Mouse (Mus musculus) heart, adult 2 months (tissue): ENCODE measurements at regions not wholly inside any gene's neighbourhood (a gene's known extent, or its start where the extent isn't known, plus 50 kb on each side); places are given as distances from the start of the nearest gene placed in this dataset.

Source experiments
- CTCF ChIP-seq: fragments of 200-600 bp; IDR thresholded peaks from 2 replicates; pipeline ENCODE4 v1.8.1; 2022; ENCODE audit warnings: antibody characterized with exemption, mild to moderate bottlenecking, moderate library complexity
- EP300 ChIP-seq: fragments of 200-500 bp; IDR thresholded peaks from 2 replicates; pipeline ENCODE4 v1.6.1; 2011; ENCODE audit warnings: low read depth, low read length, control low read depth; ENCODE audit not compliant: insufficient read depth
- POLR2A ChIP-seq: fragments of 200-500 bp; IDR thresholded peaks from 2 replicates; pipeline ENCODE4 v1.6.1; 2011; ENCODE audit warnings: mild to moderate bottlenecking, low read depth, low read length, control low read depth; ENCODE audit not compliant: insufficient read depth

DNA sequence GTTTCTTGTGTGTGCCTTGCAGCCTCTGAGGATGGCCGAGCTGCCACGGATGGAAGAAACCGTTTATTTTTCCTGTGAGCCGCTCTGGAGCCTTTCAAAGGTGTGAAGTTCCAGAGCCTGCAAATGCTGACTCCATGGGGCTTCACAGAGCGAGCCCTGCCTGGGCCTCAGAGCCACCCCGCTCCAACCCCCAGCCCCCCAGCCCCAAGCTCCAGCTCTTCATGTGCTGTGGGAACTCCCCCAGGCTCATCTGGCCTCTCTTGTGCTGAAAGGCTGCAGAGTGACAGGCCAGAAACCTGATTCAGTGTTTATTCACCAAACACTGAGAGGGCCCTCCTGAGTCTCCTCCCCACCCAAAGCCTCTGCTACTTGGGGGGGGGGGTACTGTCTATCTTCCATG lies 141.2 kb upstream of the Gm12830 start:
- TF ChIP-seq POLR2A, result no peak
- no peak for TF ChIP-seq CTCF
- TF ChIP-seq EP300, result no peak
